In the genomic region with DNA sequence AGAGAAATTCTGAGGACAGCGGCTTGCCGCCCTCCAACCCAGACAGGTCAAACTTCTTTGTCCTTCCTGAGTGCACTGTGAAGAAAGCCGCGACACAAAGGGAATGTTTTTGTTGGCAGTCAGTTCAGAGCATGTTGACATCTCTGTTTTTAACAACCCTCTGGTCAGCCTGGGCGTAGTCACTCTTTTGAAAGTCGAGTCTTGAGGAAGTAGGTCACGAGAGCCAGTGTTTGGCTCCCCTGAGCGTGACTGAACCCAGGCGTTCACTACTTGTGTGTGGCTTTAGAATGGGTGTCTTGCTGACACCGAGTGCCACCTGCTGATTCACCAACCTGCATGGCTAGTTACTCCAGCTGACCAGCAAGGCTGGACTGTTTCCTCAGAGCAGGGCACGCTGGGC, we compare ENCODE assay signal across 8 mouse cellular contexts. TPM values are rescaled to one million over a fixed set of nuclear protein-coding genes. Genes with fewer than 3 reads are reported as not detected.
DNase-seq lines count a peak whose midpoint lies in the region; ATAC-seq and TF ChIP-seq lines count a peak whose summit lies in the region.

No protein-coding gene starts in this region.

- H3K36me3 ChIP-seq in midbrain, embryonic 15.5 days (replicated peaks): no peaks in the 10 kb centered on the region
- no peaks in the 10 kb centered on the region for H3K36me3 ChIP-seq in midbrain, embryonic 16.5 days (ENCODE audit: control insufficient read depth, insufficient read depth, low read length)
- H3K36me3 ChIP-seq in heart, embryonic 10.5 days: no peaks in the 10 kb centered on the region
- H3K36me3 ChIP-seq in liver, embryonic 12.5 days: no peaks in the 10 kb centered on the region
- H3K36me3 ChIP-seq in small intestine, adult 2 months (ENCODE audit: control insufficient read depth, insufficient read depth, low read length): no peaks in the 10 kb centered on the region

- H3K27ac ChIP-seq in midbrain, embryonic 15.5 days: no peak overlapping the region
- no peak overlapping the region for H3K27ac ChIP-seq in midbrain, embryonic 16.5 days (ENCODE audit: low read length)
- no peak overlapping the region for H3K27ac ChIP-seq in heart, embryonic 10.5 days
- no peak overlapping the region for H3K27ac ChIP-seq in liver, embryonic 12.5 days
- H3K27ac ChIP-seq in small intestine, adult 2 months (ENCODE audit: insufficient read depth, low read depth, low read length): peak overlapping the region; percentile 18; the same call in 1 of the 2 replicates
- H3K27ac ChIP-seq in cerebellum, adult 2 months (ENCODE audit: insufficient read depth, low read length): no peak overlapping the region
- H3K27ac ChIP-seq in layer of hippocampus, adult 2 months: no peak overlapping the region

- H3K4me2 ChIP-seq in midbrain, embryonic 15.5 days: no peak overlapping the region
- no peak overlapping the region for H3K4me2 ChIP-seq in midbrain, embryonic 16.5 days (ENCODE audit: low read length)
- H3K4me2 ChIP-seq in liver, embryonic 12.5 days: peak overlapping the region; percentile 56

- no peaks in the 10 kb centered on the region for H3K9me3 ChIP-seq in midbrain, embryonic 15.5 days
- H3K9me3 ChIP-seq in midbrain, embryonic 16.5 days (replicated peaks; ENCODE audit: control insufficient read depth, low read length, poor library complexity, severe bottlenecking): no peaks in the 10 kb centered on the region
- H3K9me3 ChIP-seq in heart, embryonic 10.5 days: no peaks in the 10 kb centered on the region
- no peaks in the 10 kb centered on the region for H3K9me3 ChIP-seq in liver, embryonic 12.5 days (replicated peaks)

- H3K4me1 ChIP-seq in midbrain, embryonic 15.5 days: no peaks in the 10 kb centered on the region
- H3K4me1 ChIP-seq in midbrain, embryonic 16.5 days (ENCODE audit: control insufficient read depth, insufficient read depth, low read length): peaks cover 2% of the 10 kb centered on the region; the same call in 1 of the 2 replicates
- H3K4me1 ChIP-seq in heart, embryonic 10.5 days: peaks cover 10% of the 10 kb centered on the region
- H3K4me1 ChIP-seq in liver, embryonic 12.5 days: peaks cover 13% of the 10 kb centered on the region
- H3K4me1 ChIP-seq in small intestine, adult 2 months (ENCODE audit: control insufficient read depth, insufficient read depth, insufficient read length, low read length): no peaks in the 10 kb centered on the region; the same call in 1 of the 2 replicates
- H3K4me1 ChIP-seq in cerebellum, adult 2 months (ENCODE audit: control insufficient read depth, insufficient read depth, low read length): no peaks in the 10 kb centered on the region

- TF ChIP-seq CTCF in small intestine, adult 2 months (IDR thresholded peaks at IDR 0.05; ENCODE audit: extremely low read depth, insufficient read length, insufficient replicate concordance, low read depth, low read length): no peak
- no peak for TF ChIP-seq CTCF in cerebellum, adult 2 months (IDR thresholded peaks at IDR 0.05; ENCODE audit: borderline replicate concordance, insufficient read depth, low read depth, low read length)
- TF ChIP-seq CTCF in layer of hippocampus, adult 2 months (conservative IDR thresholded peaks at IDR 0.05): no peak

- 0 out of 2 replicates have a peak, but pooled peaks have one; percentile 13 for ATAC-seq in midbrain, embryonic 15.5 days (replicated peaks)
- ATAC-seq in midbrain, embryonic 16.5 days: no peak
- ATAC-seq in liver, embryonic 12.5 days: 0 out of 2 replicates have a peak, but pooled peaks have one; percentile 24

- no peak for DNase-seq in heart, embryonic 10.5 days (ENCODE audit: low spot score)
- DNase-seq in cerebellum, adult 2 months: no peak
- no peak for DNase-seq in frontal cortex, postnatal 14 days (ENCODE audit: low spot score in 2 of 2)
- no peak for DNase-seq in layer of hippocampus, adult 2 months (ENCODE audit: low spot score in 2 of 2)

- H3K27me3 ChIP-seq in midbrain, embryonic 15.5 days (replicated peaks): no peaks in the 10 kb centered on the region
- H3K27me3 ChIP-seq in midbrain, embryonic 16.5 days (ENCODE audit: control insufficient read depth, insufficient read depth, low read depth, low read length): no peaks in the 10 kb centered on the region; the same call in 1 of the 2 replicates
- H3K27me3 ChIP-seq in heart, embryonic 10.5 days (ENCODE audit: insufficient read depth, poor library complexity, severe bottlenecking): peaks cover 18% of the 10 kb centered on the region
- H3K27me3 ChIP-seq in liver, embryonic 12.5 days (replicated peaks): no peaks in the 10 kb centered on the region
- no peaks in the 10 kb centered on the region for H3K27me3 ChIP-seq in small intestine, adult 2 months (ENCODE audit: control insufficient read depth, insufficient read depth, low read length)
- no peaks in the 10 kb centered on the region for H3K27me3 ChIP-seq in cerebellum, adult 2 months (ENCODE audit: control insufficient read depth, insufficient read depth, low read length)

- no peak overlapping the region for H3K4me3 ChIP-seq in midbrain, embryonic 15.5 days
- no peak overlapping the region for H3K4me3 ChIP-seq in midbrain, embryonic 16.5 days (ENCODE audit: low read depth, low read length)
- peak overlapping the region; percentile 12; the same call in 1 of the 2 replicates for H3K4me3 ChIP-seq in heart, embryonic 10.5 days
- no peak overlapping the region for H3K4me3 ChIP-seq in liver, embryonic 12.5 days
- H3K4me3 ChIP-seq in small intestine, adult 2 months (ENCODE audit: low read depth, low read length): peak overlapping the region; percentile 28; the same call in 1 of the 2 replicates
- no peak overlapping the region for H3K4me3 ChIP-seq in cerebellum, adult 2 months (replicated peaks; ENCODE audit: insufficient read depth, low read depth, low read length)
- no peak overlapping the region for H3K4me3 ChIP-seq in layer of hippocampus, adult 2 months

- no peak for TF ChIP-seq POLR2A in small intestine, adult 2 months (IDR thresholded peaks at IDR 0.05; ENCODE audit: low read depth, low read length)
- no peak for TF ChIP-seq POLR2A in cerebellum, adult 2 months (IDR thresholded peaks at IDR 0.05; ENCODE audit: borderline replicate concordance, insufficient read depth, low read length)

- H3K9ac ChIP-seq in midbrain, embryonic 15.5 days: no peak overlapping the region
- H3K9ac ChIP-seq in midbrain, embryonic 16.5 days (ENCODE audit: low read depth, low read length): no peak overlapping the region
- H3K9ac ChIP-seq in liver, embryonic 12.5 days: no peak overlapping the region

- WGBS in midbrain, embryonic 15.5 days: 34% methylated on average over 11 of the region's 11 CpGs
- WGBS in midbrain, embryonic 16.5 days: 38% methylated on average over 11 of the region's 11 CpGs
- WGBS in heart, embryonic 10.5 days: 32% methylated on average over 11 of the region's 11 CpGs
- WGBS in liver, embryonic 12.5 days (ENCODE audit: insufficient replicate concordance): 42% methylated on average over 11 of the region's 11 CpGs
- WGBS in small intestine, adult 2 months: 11% methylated on average over 11 of the region's 11 CpGs
- 20% methylated on average over 11 of the region's 11 CpGs for WGBS in cerebellum, adult 2 months

RNA-seq across cellular contexts. Expression of a gene that starts 18.4 kb away (rescaled TPM):
- polyA plus RNA-seq in midbrain, embryonic 15.5 days (2015; fragmentation: Nextera tagmentation; extraction: Ambion mirVana): 24.7 and 25.4 TPM in 2 replicates
- 26.1 and 26.3 TPM in 2 replicates for polyA plus RNA-seq in midbrain, embryonic 16.5 days (2015; fragmentation: Nextera tagmentation; extraction: Ambion mirVana)
- polyA plus RNA-seq in heart, embryonic 10.5 days (2016; fragmentation: Nextera tagmentation; extraction: Ambion mirVana): 30.5 and 32.5 TPM in 2 replicates
- 15.7 and 16.1 TPM in 2 replicates for polyA plus RNA-seq in liver, embryonic 12.5 days (2016; fragmentation: Nextera tagmentation; extraction: Ambion mirVana)
- polyA plus RNA-seq in small intestine, adult 2 months (2012; rRNA removed): 2.3 and 5.2 TPM in 2 replicates
- polyA plus RNA-seq in cerebellum, adult 2 months (2012; rRNA removed): 7.8 and 8.7 TPM in 2 replicates
- 1 to 10 TPM; 8.8 to 9.5 TPM for total RNA-seq in layer of hippocampus, adult 2 months (2021)

Comparison
In these comparisons a context has a peak if more than half of its experiments do, and no peak if none do; other contexts are left out.
1. H3K4me3 ChIP-seq: peak in heart, embryonic 10.5 days (single experiment) and small intestine, adult 2 months (single experiment); none in midbrain, embryonic 15.5 days (single experiment), midbrain, embryonic 16.5 days (single experiment), liver, embryonic 12.5 days (single experiment), cerebellum, adult 2 months (single experiment) and layer of hippocampus, adult 2 months (single experiment).